Mouse (Mus musculus): ENCODE measurements around the gene Rxrb.

The Rxrb gene

GRCm38 (mm10) chr17:34038878-34039561, 7.4 kb downstream of the Rxrb start, which contains the start of gene Col11a2:
Gene Col11a2, plus strand, starts transcription at chr17:34039437.
- in situ Hi-C loops (cut with MboI, MseI), result loop anchor here (5.0 to 25.0 kb wide), 2 partner anchors 33 to 798 kb away; partner anchors contain the start of genes Dxo and Stk19

GRCm38 (mm10) chr17:34039562-34040450, 8.2 kb downstream of the Rxrb start:
- in situ Hi-C loops (cut with MboI, MseI), result loop anchor here (5.0 to 25.0 kb wide), 2 partner anchors 32 to 797 kb away; partner anchors contain the start of genes Dxo and Stk19

- in situ Hi-C loops (cut with MboI, MseI), result loop anchor here (25.0 kb wide), 1 partner anchor 791 kb away; the partner anchor contains the start of genes Dxo and Stk19
Observed at GRCm38 (mm10) chr17:34045941-34046340, 14.3 kb downstream of the Rxrb start.

- in situ Hi-C loops (cut with MboI, MseI), result loop anchor here (25.0 kb wide), 1 partner anchor 790 kb away; the partner anchor contains the start of genes Dxo and Stk19
Observed at GRCm38 (mm10) chr17:34047404-34048050, 15.9 kb downstream of the Rxrb start.

- in situ Hi-C loops (cut with MboI, MseI), result no loop called here
Observed at GRCm38 (mm10) chr17:34057224-34057623, 25.6 kb downstream of the Rxrb start.

- in situ Hi-C loops (cut with MboI, MseI), result loop anchor here (10.0 kb wide), 1 partner anchor 614 kb away; no protein-coding TSS in a partner anchor
Observed at GRCm38 (mm10) chr17:34068864-34069263, 37.3 kb downstream of the Rxrb start.

GRCm38 (mm10) chr17:34072091-34072490, 40.5 kb downstream of the Rxrb start:
- in situ Hi-C loops (cut with MboI, MseI), result loop anchor here (5.0 kb wide), 1 partner anchor 35 kb away; the partner anchor contains the start of gene Col11a2

- in situ Hi-C loops (cut with MboI, MseI), result no loop called here
Observed at GRCm38 (mm10) chr17:34075271-34075670, 43.7 kb downstream of the Rxrb start.

GRCm38 (mm10) chr17:34077549-34077948, 45.9 kb downstream of the Rxrb start:
- in situ Hi-C loops (cut with MboI, MseI), result no loop called here

- in situ Hi-C loops (cut with MboI, MseI), result no loop called here
Observed at GRCm38 (mm10) chr17:34078148-34078547, 46.5 kb downstream of the Rxrb start.

- in situ Hi-C loops (cut with MboI, MseI), result no loop called here
Observed at GRCm38 (mm10) chr17:34079002-34079401, 47.4 kb downstream of the Rxrb start.

GRCm38 (mm10) chr17:34079621-34080020, 48.0 kb downstream of the Rxrb start:
- in situ Hi-C loops (cut with MboI, MseI), result no loop called here

- in situ Hi-C loops (cut with MboI, MseI), result no loop called here
Observed at GRCm38 (mm10) chr17:34083104-34083503, 51.5 kb downstream of the Rxrb start.

- in situ Hi-C loops (cut with MboI, MseI), result no loop called here
Observed at GRCm38 (mm10) chr17:34087386-34087785, 55.8 kb downstream of the Rxrb start.
